Mouse (Mus musculus) hindbrain, postnatal 0 days (tissue): ENCODE measurements at regions not wholly inside any gene's neighbourhood (a gene's known extent, or its start where the extent isn't known, plus 50 kb on each side); places are given as distances from the start of the nearest gene placed in this dataset.

ENCODE experiments used
- ATAC-seq: fragments of 200-750 bp; cut with Nextera tagmentation; 2 replicates; pipeline ENCODE4 v1.8.0; 2017; ENCODE audit warnings: mild to moderate bottlenecking, moderate TSS enrichment, moderate library complexity
- DNase-seq: peaks from one replicate; pipeline ENCODE4 v3.0.0-alpha.2; 2015; ENCODE audit warnings: low spot score
- H3K27ac ChIP-seq: fragments of 300-500 bp; sonication (generic); 2 replicates; pipeline ENCODE4 v1.5.1; 2014; ENCODE audit warnings: mild to moderate bottlenecking
- H3K27me3 ChIP-seq: fragments of 300-500 bp; sonication (generic); 2 replicates; pipeline ENCODE4 v1.6.1; 2014; ENCODE audit warnings: low read length, mixed read lengths; ENCODE audit not compliant: insufficient read depth
- H3K36me3 ChIP-seq: fragments of 300-500 bp; sonication (generic); 2 replicates; pipeline ENCODE4 v1.6.1; 2014; ENCODE audit warnings: low read length, mixed read lengths; ENCODE audit not compliant: insufficient read depth
- H3K4me1 ChIP-seq: fragments of 300-500 bp; sonication (generic); 2 replicates; pipeline ENCODE4 v1.6.1; 2014; ENCODE audit warnings: antibody characterized with exemption, low read length, mixed read lengths; ENCODE audit not compliant: insufficient read depth
- H3K4me2 ChIP-seq: fragments of 300-500 bp; sonication (generic); 2 replicates; pipeline ENCODE4 v1.6.1; 2014; ENCODE audit warnings: low read depth, mild to moderate bottlenecking, low read length, moderate library complexity, mixed read lengths
- H3K4me3 ChIP-seq: fragments of 300-500 bp; sonication (generic); 2 replicates; pipeline ENCODE4 v1.5.1; 2014; ENCODE audit warnings: low read length
- H3K9ac ChIP-seq: fragments of 300-500 bp; sonication (generic); replicated peaks from 2 replicates; pipeline ENCODE4 v1.6.1; 2014; ENCODE audit warnings: mild to moderate bottlenecking, low read length, moderate library complexity, mixed read lengths
- H3K9me3 ChIP-seq: fragments of 300-500 bp; sonication (generic); 2 replicates; pipeline ENCODE4 v1.6.1; 2016; ENCODE audit warnings: low read length, mixed read lengths
- CTCF ChIP-seq: IDR thresholded peaks from 2 replicates; pipeline ENCODE4 v1.5.1; 2016; ENCODE audit warnings: antibody characterized with exemption, control low read depth, low read depth
- WGBS: fragments of 180-500 bp; shearing (Covaris S2); extraction: QIAGEN DNeasy Blood & Tissue Kit; methylation state at CpG from one replicate; pipeline ENCODE4 v1.1.7; 2014; 5-methylcytosine and 5-hydroxymethylcytosine counted together

DNA sequence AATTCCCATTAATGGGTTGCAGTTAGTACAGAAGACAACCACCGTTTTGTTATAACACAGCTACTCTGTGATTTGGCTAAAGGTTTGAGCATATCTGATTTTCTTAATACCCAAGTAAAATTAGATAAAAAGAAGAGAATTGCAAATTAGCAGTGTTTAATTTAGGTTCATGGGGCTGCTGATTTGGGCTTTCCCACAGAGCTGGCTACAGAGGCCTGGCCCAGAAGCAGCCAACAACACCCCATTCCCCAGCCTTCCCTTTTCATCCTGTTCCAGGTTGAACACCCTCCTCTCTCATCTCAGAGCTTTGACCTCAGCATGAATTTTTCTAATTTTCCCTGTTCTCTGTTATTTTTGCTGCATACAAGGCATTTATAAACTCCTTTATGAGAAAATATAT, 260.3 kb upstream of the Negr1 start:
- TF ChIP-seq CTCF, result no peak
- Histone ChIP-seq H3K9me3 (no peaks in the 10 kb centered on the region), H3K9ac (no peak overlapping the region), H3K27me3 (no peaks in the 10 kb centered on the region), H3K27ac (no peak overlapping the region), H3K4me1 (no peaks in the 10 kb centered on the region; the same call in 1 of the 2 replicates), H3K4me2 (no peak overlapping the region), H3K4me3 (no peak overlapping the region), H3K36me3 (no peaks in the 10 kb centered on the region)
- DNase-seq (no peak), ATAC-seq (no peak)
- 39% methylated on average over 1 of the region's 1 CpGs for WGBS

DNA sequence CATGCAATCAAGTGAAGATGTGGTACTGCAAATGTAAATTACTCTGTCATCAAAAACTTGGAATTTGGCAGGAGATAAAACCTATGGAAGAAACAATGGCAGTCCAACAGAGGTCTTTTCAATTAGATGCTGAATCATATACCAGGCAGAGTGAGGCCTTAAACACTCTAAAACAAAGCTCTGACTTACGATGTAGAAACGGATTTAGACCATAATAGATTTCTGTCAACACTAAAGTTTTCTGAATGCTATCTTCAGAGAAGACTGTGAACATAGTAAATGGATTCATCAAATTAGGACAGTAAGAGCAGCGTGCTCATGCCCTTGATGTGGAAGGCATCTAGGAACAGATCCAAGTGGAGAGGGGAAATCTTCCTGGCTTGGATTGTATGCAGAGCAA, 259.8 kb upstream of the Negr1 start:
- ATAC-seq (no peak), DNase-seq (peak; percentile 23)
- no peaks in the 10 kb centered on the region for H3K9me3 ChIP-seq
- no peaks in the 10 kb centered on the region; the same call in 1 of the 2 replicates for H3K4me1 ChIP-seq
- H3K36me3 ChIP-seq, result no peaks in the 10 kb centered on the region
- H3K27me3 ChIP-seq, result no peaks in the 10 kb centered on the region
- TF ChIP-seq CTCF, result no peak
- H3K9ac ChIP-seq, result no peak overlapping the region
- no peak overlapping the region for H3K4me3 ChIP-seq
- H3K27ac ChIP-seq, result no peak overlapping the region
- 56% methylated on average over 3 of the region's 3 CpGs for WGBS
- H3K4me2 ChIP-seq, result no peak overlapping the region

DNA sequence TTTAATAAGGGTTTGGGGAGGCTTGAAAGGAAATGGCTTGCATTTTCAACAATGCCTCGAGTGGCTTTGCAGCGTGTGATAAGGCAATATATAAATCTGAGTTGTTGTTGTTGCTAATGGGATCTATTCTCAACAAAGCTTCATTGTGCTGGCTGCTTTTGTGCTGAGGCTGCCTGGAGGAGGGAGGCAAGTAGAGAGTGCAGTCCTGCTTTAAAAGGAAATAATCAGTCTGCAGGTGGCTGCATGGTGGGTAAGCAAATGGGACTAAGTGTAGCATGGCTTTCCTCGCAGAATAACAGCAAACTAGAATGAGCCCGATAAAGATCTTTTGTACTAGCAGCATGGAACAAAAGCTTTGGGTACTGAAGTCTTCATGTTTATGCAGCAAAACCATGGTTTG, 257.4 kb upstream of the Negr1 start:
- WGBS, result 27% methylated on average over 4 of the region's 4 CpGs
- Histone ChIP-seq H3K4me1 (no peaks in the 10 kb centered on the region; the same call in 1 of the 2 replicates), H3K27ac (no peak overlapping the region), H3K4me2 (no peak overlapping the region), H3K9me3 (no peaks in the 10 kb centered on the region), H3K4me3 (no peak overlapping the region), H3K36me3 (no peaks in the 10 kb centered on the region), H3K27me3 (no peaks in the 10 kb centered on the region), H3K9ac (no peak overlapping the region)
- no peak for TF ChIP-seq CTCF
- ATAC-seq, result no peak
- no peak for DNase-seq

DNA sequence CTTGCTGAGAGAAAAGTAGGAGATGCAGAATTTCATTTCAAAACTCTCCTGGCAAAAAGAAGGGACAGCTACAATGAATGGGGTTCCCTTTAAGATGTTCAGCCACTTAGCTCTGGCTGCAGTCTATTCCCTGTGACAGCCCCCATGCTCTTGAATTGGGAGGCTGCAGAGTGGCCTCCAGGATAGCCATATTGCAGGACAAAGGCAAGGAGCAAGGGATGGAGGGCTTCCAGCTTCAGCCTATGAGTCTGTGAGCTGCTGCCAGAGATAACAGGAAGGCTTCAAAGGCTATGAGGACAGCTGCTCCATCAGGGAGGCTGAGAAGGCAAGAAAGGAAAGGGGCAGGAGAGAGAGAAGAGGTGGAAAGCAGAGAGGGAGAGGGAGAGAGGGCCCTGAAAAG, 256.5 kb upstream of the Negr1 start:
- no peaks in the 10 kb centered on the region for H3K27me3 ChIP-seq
- no peak for TF ChIP-seq CTCF
- ATAC-seq (no peak), DNase-seq (no peak)
- no peaks in the 10 kb centered on the region for H3K36me3 ChIP-seq
- no peaks in the 10 kb centered on the region; the same call in 1 of the 2 replicates for H3K4me1 ChIP-seq
- no peak overlapping the region for H3K9ac ChIP-seq
- H3K27ac ChIP-seq, result no peak overlapping the region
- H3K9me3 ChIP-seq, result no peaks in the 10 kb centered on the region
- no peak overlapping the region for H3K4me2 ChIP-seq
- no peak overlapping the region for H3K4me3 ChIP-seq

- H3K9ac ChIP-seq, result no peak overlapping the region
- H3K9me3 ChIP-seq, result no peaks in the 10 kb centered on the region
- H3K36me3 ChIP-seq, result no peaks in the 10 kb centered on the region
- no peak overlapping the region for H3K4me3 ChIP-seq
- no peak overlapping the region for H3K27ac ChIP-seq
- H3K4me2 ChIP-seq, result no peak overlapping the region
- H3K4me1 ChIP-seq, result no peaks in the 10 kb centered on the region
- ATAC-seq (no peak), DNase-seq (no peak)
- 70% methylated on average over 6 of the region's 6 CpGs for WGBS
- no peaks in the 10 kb centered on the region for H3K27me3 ChIP-seq
- TF ChIP-seq CTCF, result no peak
Measured at GRCm38 (mm10) chr3:156335033-156335793, 226.4 kb upstream of the Negr1 start.

DNA sequence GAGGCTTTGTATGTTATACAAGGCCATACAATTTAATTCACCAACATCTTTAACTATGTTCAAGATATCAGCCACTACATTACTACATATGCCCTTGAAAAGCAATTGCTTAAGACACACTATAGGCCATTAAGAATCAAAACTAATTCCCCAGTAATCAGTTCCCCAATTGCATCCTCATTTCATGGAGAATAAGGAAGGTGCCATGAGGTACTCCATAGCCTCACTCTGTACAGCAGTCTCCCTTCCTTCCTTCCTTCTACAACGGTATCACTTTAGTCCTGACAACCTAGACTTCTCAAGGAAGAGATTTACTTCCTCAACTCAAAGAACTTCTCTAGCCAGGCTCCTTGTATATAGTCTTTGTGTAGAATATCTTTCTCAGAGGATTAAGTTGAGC, 220.1 kb upstream of the Negr1 start:
- Histone ChIP-seq H3K36me3 (no peaks in the 10 kb centered on the region), H3K4me2 (no peak overlapping the region), H3K9me3 (no peaks in the 10 kb centered on the region), H3K9ac (no peak overlapping the region), H3K27ac (no peak overlapping the region), H3K4me3 (no peak overlapping the region), H3K4me1 (no peaks in the 10 kb centered on the region), H3K27me3 (no peaks in the 10 kb centered on the region)
- no peak for TF ChIP-seq CTCF
- DNase-seq (no peak), ATAC-seq (no peak)
- 88% methylated on average over 1 of the region's 1 CpGs for WGBS

DNA sequence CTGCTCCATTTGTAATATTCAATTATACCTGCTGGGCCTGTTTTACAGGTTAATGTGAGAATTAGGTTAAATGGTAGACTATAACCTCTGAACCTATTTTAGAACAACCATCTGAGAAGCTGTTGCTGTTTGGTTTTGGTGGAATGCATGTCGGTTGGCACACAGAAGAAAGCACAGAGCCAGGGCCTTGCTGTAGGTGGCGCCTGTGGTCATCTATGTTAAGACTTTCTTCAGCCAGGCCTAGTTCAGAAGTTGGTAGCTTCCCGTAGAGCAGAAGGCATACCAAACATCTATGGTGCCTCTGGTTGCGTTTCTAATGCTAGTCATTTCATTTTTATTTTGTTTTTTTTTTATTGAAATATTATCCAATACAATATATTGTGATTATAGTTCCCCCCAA, 209.9 kb upstream of the Negr1 start:
- 59% methylated on average over 4 of the region's 4 CpGs for WGBS
- H3K27ac ChIP-seq, result no peak overlapping the region
- no peaks in the 10 kb centered on the region for H3K27me3 ChIP-seq
- H3K4me1 ChIP-seq, result no peaks in the 10 kb centered on the region
- no peaks in the 10 kb centered on the region for H3K9me3 ChIP-seq
- no peak overlapping the region for H3K4me3 ChIP-seq
- TF ChIP-seq CTCF, result peak; percentile 34
- H3K36me3 ChIP-seq, result no peaks in the 10 kb centered on the region
- ATAC-seq (no peak), DNase-seq (no peak)
- H3K9ac ChIP-seq, result no peak overlapping the region
- no peak overlapping the region for H3K4me2 ChIP-seq
